Mouse (Mus musculus): Measurements from ENCODE around the gene Supt6. TPM values are rescaled to one million over a fixed set of nuclear protein-coding genes. Genes with fewer than 3 reads are reported as not detected.

Supt6 gene
- polyA plus RNA-seq, 1 experiment from 2014 or later, result 15.2 TPM

- Histone ChIP-seq H3K9me3 (replicated peaks; ENCODE audit: control insufficient read depth, low read length) (no peaks in the 10 kb centered on the region), H3K9ac (ENCODE audit: low read depth, low read length) (no peak overlapping the region), H3K4me1 (ENCODE audit: control insufficient read depth, insufficient read depth, low read length) (no peaks in the 10 kb centered on the region), H3K4me2 (no peak overlapping the region), H3K4me3 (ENCODE audit: low read depth, low read length) (no peak overlapping the region), H3K36me3 (ENCODE audit: control insufficient read depth, insufficient read depth, low read length) (peaks cover 59% of the 10 kb centered on the region), H3K27me3 (ENCODE audit: control insufficient read depth, insufficient read depth, low read length) (no peaks in the 10 kb centered on the region), H3K27ac (ENCODE audit: low read depth, low read length) (no peak overlapping the region)
- no peak for ATAC-seq (replicated peaks; ENCODE audit: insufficient number of reproducible peaks, low FRiP score, low TSS enrichment)
- WGBS (ENCODE audit: insufficient replicate concordance), result 82% methylated on average over 13 of the region's 13 CpGs
Measured at GRCm38 (mm10) chr11:78271986-78272385, 26.2 kb upstream of the Supt6 start.

DNA sequence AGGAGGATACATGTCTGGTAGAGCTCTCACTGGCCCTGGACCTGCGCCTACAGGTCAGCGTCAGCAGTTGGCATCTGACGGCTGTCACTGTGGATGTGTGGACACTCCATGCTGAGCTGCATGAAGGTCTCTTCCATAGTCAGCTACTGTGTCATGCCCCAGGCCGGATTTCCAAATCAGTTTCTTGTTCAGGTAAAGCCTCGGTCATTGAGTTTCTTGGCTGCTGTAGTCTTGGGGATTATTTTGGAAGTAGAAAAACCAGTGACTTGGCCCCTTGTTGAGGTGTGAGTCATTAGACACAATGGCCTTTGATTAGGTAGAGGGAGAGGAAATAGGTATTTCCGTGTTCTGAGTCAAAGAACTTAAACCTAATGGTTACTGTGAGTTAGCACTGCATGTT, 19.8 kb upstream of the Supt6 start:
- H3K36me3 ChIP-seq (ENCODE audit: control insufficient read depth, insufficient read depth, low read length), result peaks cover 39% of the 10 kb centered on the region
- H3K9ac ChIP-seq (ENCODE audit: low read depth, low read length), result no peak overlapping the region; the same call in 1 of the 2 replicates
- peaks cover 5% of the 10 kb centered on the region; the same call in 1 of the 2 replicates for H3K4me1 ChIP-seq (ENCODE audit: control insufficient read depth, insufficient read depth, low read length)
- no peaks in the 10 kb centered on the region for H3K9me3 ChIP-seq (replicated peaks; ENCODE audit: control insufficient read depth, low read length)
- 92% methylated on average over 6 of the region's 6 CpGs for WGBS (ENCODE audit: insufficient replicate concordance)
- no peak for ATAC-seq (replicated peaks; ENCODE audit: insufficient number of reproducible peaks, low FRiP score, low TSS enrichment)
- H3K4me3 ChIP-seq (ENCODE audit: low read depth, low read length), result no peak overlapping the region
- H3K27me3 ChIP-seq (ENCODE audit: control insufficient read depth, insufficient read depth, low read length), result no peaks in the 10 kb centered on the region
- H3K4me2 ChIP-seq, result no peak overlapping the region
- no peak overlapping the region for H3K27ac ChIP-seq (ENCODE audit: low read depth, low read length)

GRCm38 (mm10) chr11:78262550-78262949, 16.8 kb upstream of the Supt6 start:
- Histone ChIP-seq H3K4me2 (peak overlapping the region; percentile 74), H3K36me3 (ENCODE audit: control insufficient read depth, insufficient read depth, low read length) (peaks cover 23% of the 10 kb centered on the region), H3K4me3 (ENCODE audit: low read depth, low read length) (peak overlapping the region; percentile 88), H3K27me3 (ENCODE audit: control insufficient read depth, insufficient read depth, low read length) (no peaks in the 10 kb centered on the region), H3K9ac (ENCODE audit: low read depth, low read length) (peak overlapping the region; percentile 86), H3K27ac (ENCODE audit: low read depth, low read length) (no peak overlapping the region), H3K9me3 (replicated peaks; ENCODE audit: control insufficient read depth, low read length) (no peaks in the 10 kb centered on the region), H3K4me1 (ENCODE audit: control insufficient read depth, insufficient read depth, low read length) (peaks cover 5% of the 10 kb centered on the region; the same call in 1 of the 2 replicates)
- 5% methylated on average over 8 of the region's 8 CpGs for WGBS (ENCODE audit: insufficient replicate concordance)
- ATAC-seq (replicated peaks; ENCODE audit: insufficient number of reproducible peaks, low FRiP score, low TSS enrichment), result no peak

GRCm38 (mm10) chr11:78261380-78262352, 15.9 kb upstream of the Supt6 start, which contains the start of gene 2610507B11Rik:
Gene 2610507B11Rik, plus strand, starts transcription at chr11:78261752.
- ATAC-seq (replicated peaks; ENCODE audit: insufficient number of reproducible peaks, low FRiP score, low TSS enrichment), result peak; percentile 95

GRCm38 (mm10) chr11:78260489-78261258, 14.9 kb upstream of the Supt6 start:
- peaks cover 5% of the 10 kb centered on the region; the same call in 1 of the 2 replicates for H3K4me1 ChIP-seq (ENCODE audit: control insufficient read depth, insufficient read depth, low read length)
- no peak for ATAC-seq (replicated peaks; ENCODE audit: insufficient number of reproducible peaks, low FRiP score, low TSS enrichment)
- peaks cover 11% of the 10 kb centered on the region for H3K36me3 ChIP-seq (ENCODE audit: control insufficient read depth, insufficient read depth, low read length)
- H3K9me3 ChIP-seq (replicated peaks; ENCODE audit: control insufficient read depth, low read length), result no peaks in the 10 kb centered on the region
- H3K27ac ChIP-seq (ENCODE audit: low read depth, low read length), result no peak overlapping the region
- 83% methylated on average over 2 of the region's 2 CpGs for WGBS (ENCODE audit: insufficient replicate concordance)
- no peak overlapping the region for H3K9ac ChIP-seq (ENCODE audit: low read depth, low read length)
- H3K4me3 ChIP-seq (ENCODE audit: low read depth, low read length), result peak overlapping the region; percentile 88
- H3K27me3 ChIP-seq (ENCODE audit: control insufficient read depth, insufficient read depth, low read length), result no peaks in the 10 kb centered on the region
- peak overlapping the region; percentile 74 for H3K4me2 ChIP-seq

More at GRCm38 (mm10) chr11:78261380-78262352, 15.9 kb upstream of the Supt6 start, which contains the start of gene 2610507B11Rik:
- peak within 1 kb of the TSS; percentile 74 for H3K4me2 ChIP-seq
- peaks cover 17% of the 10 kb centered on the region for H3K36me3 ChIP-seq (ENCODE audit: control insufficient read depth, insufficient read depth, low read length)
- H3K27ac ChIP-seq (ENCODE audit: low read depth, low read length), result peak within 1 kb of the TSS; percentile 85
- peak within 1 kb of the TSS; percentile 86 for H3K9ac ChIP-seq (ENCODE audit: low read depth, low read length)
- H3K4me3 ChIP-seq (ENCODE audit: low read depth, low read length), result peak within 1 kb of the TSS; percentile 88
- under 1% methylated on average over 111 of the region's 115 CpGs for WGBS (ENCODE audit: insufficient replicate concordance)
- no peaks in the 10 kb centered on the region for H3K27me3 ChIP-seq (ENCODE audit: control insufficient read depth, insufficient read depth, low read length)
- peaks cover 5% of the 10 kb centered on the region; the same call in 1 of the 2 replicates for H3K4me1 ChIP-seq (ENCODE audit: control insufficient read depth, insufficient read depth, low read length)
- H3K9me3 ChIP-seq (replicated peaks; ENCODE audit: control insufficient read depth, low read length), result no peaks in the 10 kb centered on the region

DNA sequence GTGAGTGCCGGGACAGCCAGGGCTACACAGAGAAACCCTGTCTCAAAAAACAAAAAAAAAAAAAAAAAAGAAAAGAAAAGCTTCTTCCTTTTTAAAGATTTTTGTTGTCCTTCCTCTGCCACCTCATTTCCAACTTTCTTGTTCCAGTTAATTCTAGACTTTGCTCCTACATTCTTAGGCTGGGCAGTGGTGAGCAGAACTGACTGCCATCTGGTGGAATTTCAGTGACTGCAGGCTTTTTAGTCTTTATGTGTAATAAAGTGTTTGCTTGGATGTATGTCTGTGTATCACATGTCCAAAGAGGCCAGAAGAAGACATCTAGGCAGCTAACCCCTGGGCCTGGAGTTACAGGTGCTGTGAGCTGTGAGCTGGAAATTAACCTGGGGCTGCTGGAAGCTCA, 10.8 kb upstream of the Supt6 start:
- no peak overlapping the region for H3K9ac ChIP-seq (ENCODE audit: low read depth, low read length)
- no peak overlapping the region for H3K27ac ChIP-seq (ENCODE audit: low read depth, low read length)
- H3K4me1 ChIP-seq (ENCODE audit: control insufficient read depth, insufficient read depth, low read length), result no peaks in the 10 kb centered on the region
- H3K9me3 ChIP-seq (replicated peaks; ENCODE audit: control insufficient read depth, low read length), result no peaks in the 10 kb centered on the region
- H3K36me3 ChIP-seq (ENCODE audit: control insufficient read depth, insufficient read depth, low read length), result peaks cover 14% of the 10 kb centered on the region
- H3K27me3 ChIP-seq (ENCODE audit: control insufficient read depth, insufficient read depth, low read length), result no peaks in the 10 kb centered on the region
- no peak overlapping the region for H3K4me2 ChIP-seq
- 94% methylated on average over 1 of the region's 1 CpGs for WGBS (ENCODE audit: insufficient replicate concordance)
- H3K4me3 ChIP-seq (ENCODE audit: low read depth, low read length), result no peak overlapping the region
- ATAC-seq (replicated peaks; ENCODE audit: insufficient number of reproducible peaks, low FRiP score, low TSS enrichment), result no peak

DNA sequence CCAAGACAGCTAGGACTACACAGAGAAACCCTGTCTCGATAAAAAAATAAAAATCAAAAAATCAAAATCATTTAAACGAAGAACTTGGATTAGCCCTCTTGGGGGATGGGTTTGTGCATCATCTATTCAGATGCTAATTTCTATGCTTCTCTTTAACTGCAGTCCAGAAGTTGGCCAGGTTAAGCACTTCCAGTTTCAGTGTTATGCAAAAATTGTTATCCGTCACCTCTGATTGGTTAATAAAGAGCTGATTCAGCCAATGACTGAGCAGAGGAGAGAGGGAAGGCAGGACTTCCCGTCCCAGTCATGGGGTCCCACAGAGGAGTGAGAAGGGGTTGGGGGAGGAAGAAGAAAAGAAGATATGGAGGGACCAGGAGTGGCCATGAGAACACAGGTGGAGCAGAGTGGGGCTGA, 1.9 kb upstream of the Supt6 start:
- Histone ChIP-seq H3K4me3 (ENCODE audit: low read depth, low read length) (no peak overlapping the region), H3K9me3 (replicated peaks; ENCODE audit: control insufficient read depth, low read length) (no peaks in the 10 kb centered on the region), H3K4me2 (no peak overlapping the region; the same call in 1 of the 2 replicates), H3K9ac (ENCODE audit: low read depth, low read length) (no peak overlapping the region), H3K27ac (ENCODE audit: low read depth, low read length) (no peak overlapping the region), H3K36me3 (ENCODE audit: control insufficient read depth, insufficient read depth, low read length) (peaks cover 8% of the 10 kb centered on the region; the same call in 1 of the 2 replicates), H3K4me1 (ENCODE audit: control insufficient read depth, insufficient read depth, low read length) (peaks cover 14% of the 10 kb centered on the region), H3K27me3 (ENCODE audit: control insufficient read depth, insufficient read depth, low read length) (no peaks in the 10 kb centered on the region)
- ATAC-seq (replicated peaks; ENCODE audit: insufficient number of reproducible peaks, low FRiP score, low TSS enrichment), result no peak
- 62% methylated on average over 4 of the region's 4 CpGs for WGBS (ENCODE audit: insufficient replicate concordance)

- H3K9me3 ChIP-seq (replicated peaks; ENCODE audit: control insufficient read depth, low read length), result no peaks in the 10 kb centered on the region
- WGBS (ENCODE audit: insufficient replicate concordance), result 58% methylated on average over 3 of the region's 3 CpGs
- ATAC-seq (replicated peaks; ENCODE audit: insufficient number of reproducible peaks, low FRiP score, low TSS enrichment), result no peak
- H3K9ac ChIP-seq (ENCODE audit: low read depth, low read length), result no peak overlapping the region
- H3K27ac ChIP-seq (ENCODE audit: low read depth, low read length), result no peak overlapping the region
- no peaks in the 10 kb centered on the region for H3K27me3 ChIP-seq (ENCODE audit: control insufficient read depth, insufficient read depth, low read length)
- H3K4me2 ChIP-seq, result peak overlapping the region; percentile 86
- peak overlapping the region; percentile 85; the same call in 1 of the 2 replicates for H3K4me3 ChIP-seq (ENCODE audit: low read depth, low read length)
- peaks cover 2% of the 10 kb centered on the region; the same call in 1 of the 2 replicates for H3K36me3 ChIP-seq (ENCODE audit: control insufficient read depth, insufficient read depth, low read length)
- H3K4me1 ChIP-seq (ENCODE audit: control insufficient read depth, insufficient read depth, low read length), result peaks cover 14% of the 10 kb centered on the region
Measured at GRCm38 (mm10) chr11:78247012-78247348, 1.2 kb upstream of the Supt6 start.

Measured in heart, embryonic 11.5 days (tissue).